Mouse (Mus musculus) adrenal gland, adult 18-20 months (tissue): Measurements from ENCODE around the gene Fyco1. TPM values are rescaled to one million over a fixed set of nuclear protein-coding genes. Genes with fewer than 3 reads are reported as not detected.

Experiments
- DNase-seq, 2 experiments: peaks; one replicate each; pipeline ENCODE4 v3.0.0; 2021 to 2022; ENCODE audit warnings: low spot score in 2 of 2
- long read RNA-seq, 2 experiments: library from polyadenylated mRNA; stranded (forward); transcript quantifications; one replicate each; pipeline ENCODE4 v2.0.0; 2021
- total RNA-seq, 2 experiments: library from RNA; stranded (reverse); gene quantifications; 1 replicate in 1 of 2; 2 replicates in 1 of 2; pipeline ENCODE4 v1.2.3; 2021

Fyco1 gene
- total RNA-seq: 10 to 100 TPM; 32.1 to 40.9 TPM
- long read RNA-seq, experiment 1, partial matches to known transcripts: 0 of 2 reads
- long read RNA-seq, experiment 1, other reads (novel, unspliced or antisense): 2 of 2 reads
- long read RNA-seq, experiment 2, full-length matches to known transcripts: 11 of 19 reads
- long read RNA-seq, experiment 2, partial matches to known transcripts: 5 of 19 reads
- long read RNA-seq, experiment 2, other reads (novel, unspliced or antisense): 3 of 19 reads

- DNase-seq: peak; percentile 85 to 87
Observed at GRCm38 (mm10) chr9:123851713-123852448, at the start of gene Fyco1. Fyco1 (minus strand) TSS chr9:123851899.

GRCm38 (mm10) chr9:123872049-123872448 lies 20.4 kb upstream of the Fyco1 start:
- no peak for DNase-seq

- DNase-seq: no peak
Observed at GRCm38 (mm10) chr9:123869167-123869784, 17.6 kb upstream of the Fyco1 start.

GRCm38 (mm10) chr9:123863641-123864040 lies 11.9 kb upstream of the Fyco1 start:
- DNase-seq: no peak

GRCm38 (mm10) chr9:123862895-123863616 lies 11.4 kb upstream of the Fyco1 start:
- no peak for DNase-seq

GRCm38 (mm10) chr9:123861929-123862328 lies 10.2 kb upstream of the Fyco1 start, which contains the start of gene Xcr1:
Xcr1 (minus strand) TSS chr9:123862029.
- DNase-seq: no peak

GRCm38 (mm10) chr9:123856836-123857235 lies 5.1 kb upstream of the Fyco1 start:
- DNase-seq: no peak

- no peak for DNase-seq
Observed at GRCm38 (mm10) chr9:123852449-123853390, 1.0 kb upstream of the Fyco1 start.

GRCm38 (mm10) chr9:123851062-123851712 lies 512 bp downstream of the Fyco1 start:
- DNase-seq: peak; percentile 47 to 51

- peak in 1 of 2 experiments; percentile 23 for DNase-seq
Observed at GRCm38 (mm10) chr9:123850705-123851061, 1.0 kb downstream of the Fyco1 start.

- no peak for DNase-seq
Observed at GRCm38 (mm10) chr9:123849976-123850695, 1.6 kb downstream of the Fyco1 start.

- no peak for DNase-seq
Observed at GRCm38 (mm10) chr9:123846490-123846889, 5.2 kb downstream of the Fyco1 start.

- DNase-seq: peak in 1 of 2 experiments; percentile 9
Observed at GRCm38 (mm10) chr9:123845120-123845519, 6.6 kb downstream of the Fyco1 start.

- DNase-seq: no peak
Observed at GRCm38 (mm10) chr9:123844468-123844867, 7.2 kb downstream of the Fyco1 start.

- no peak for DNase-seq
Observed at GRCm38 (mm10) chr9:123840243-123840642, 11.5 kb downstream of the Fyco1 start.

GRCm38 (mm10) chr9:123835851-123836250 lies 15.8 kb downstream of the Fyco1 start:
- no peak for DNase-seq

- no peak for DNase-seq
Observed at GRCm38 (mm10) chr9:123828916-123829315, 22.8 kb downstream of the Fyco1 start.

GRCm38 (mm10) chr9:123826631-123827030 lies 25.1 kb downstream of the Fyco1 start:
- no peak for DNase-seq

- DNase-seq: no peak
Observed at GRCm38 (mm10) chr9:123818601-123819000, 33.1 kb downstream of the Fyco1 start.
